Mouse (Mus musculus): ENCODE measurements around the gene 9230104L09Rik. TPM values are rescaled to one million over a fixed set of nuclear protein-coding genes. Genes with fewer than 3 reads are reported as not detected.

The 9230104L09Rik gene
- polyA plus RNA-seq, 1 experiment from 2014 or later, result 0.94 TPM

DNA sequence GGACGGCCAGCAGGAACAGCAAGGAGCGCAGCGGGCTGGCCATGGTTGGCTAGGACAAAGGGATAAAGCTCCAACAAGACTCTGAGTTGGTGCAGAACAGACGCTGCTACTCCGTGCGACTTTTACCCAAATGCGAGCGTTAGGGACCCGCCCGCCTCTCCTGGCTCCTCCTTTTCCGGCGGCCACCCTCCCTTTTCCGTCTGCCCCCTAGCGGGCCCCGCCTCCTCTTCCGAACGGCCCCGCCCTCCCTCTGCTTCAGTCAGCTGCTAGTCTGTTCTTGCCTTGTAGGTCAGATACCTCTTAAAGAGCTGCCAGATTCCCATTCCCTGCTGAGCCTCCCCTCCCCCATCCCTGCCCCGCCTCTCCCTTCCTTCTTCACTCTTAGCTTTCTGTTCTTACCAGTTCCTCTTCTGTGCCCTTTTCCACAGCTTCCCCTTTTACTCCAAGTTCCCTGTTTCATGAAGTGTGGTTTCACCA is 10.5 kb upstream of the 9230104L09Rik start, which contains the start of gene Cst3:
Gene Cst3 (minus strand): TSS at position 358 of the 477 bp plus-strand sequence.
- H3K9me3 ChIP-seq (ENCODE audit: low read length), result no peaks in the 10 kb centered on the region
- H3K27ac ChIP-seq (ENCODE audit: low read length), result peak within 1 kb of the TSS; percentile 94
- H3K4me1 ChIP-seq (ENCODE audit: insufficient read depth, low read depth, low read length), result peaks cover 22% of the 10 kb centered on the region; the same call in 1 of the 2 replicates
- H3K36me3 ChIP-seq (ENCODE audit: insufficient read depth, low read length), result peaks cover 4% of the 10 kb centered on the region; the same call in 1 of the 2 replicates
- peak within 1 kb of the TSS; percentile 89 for H3K4me2 ChIP-seq (replicated peaks; ENCODE audit: low read depth, low read length)
- ATAC-seq (peak; percentile 97), DNase-seq (ENCODE audit: low spot score) (peak; percentile 97)
- WGBS, result 1% methylated on average over 16 of the region's 19 CpGs
- peak within 1 kb of the TSS; percentile 80 for H3K9ac ChIP-seq (replicated peaks; ENCODE audit: low read depth)
- H3K4me3 ChIP-seq (ENCODE audit: low read depth, low read length), result peak within 1 kb of the TSS; percentile 91
- no peaks in the 10 kb centered on the region for H3K27me3 ChIP-seq (replicated peaks; ENCODE audit: insufficient read depth, low read length)
- TF ChIP-seq EP300 (IDR thresholded peaks at IDR 0.05) (0 out of 2 replicates have a peak, but pooled peaks have one; percentile 26), CTCF (IDR thresholded peaks at IDR 0.05) (peak; percentile 52)

DNA sequence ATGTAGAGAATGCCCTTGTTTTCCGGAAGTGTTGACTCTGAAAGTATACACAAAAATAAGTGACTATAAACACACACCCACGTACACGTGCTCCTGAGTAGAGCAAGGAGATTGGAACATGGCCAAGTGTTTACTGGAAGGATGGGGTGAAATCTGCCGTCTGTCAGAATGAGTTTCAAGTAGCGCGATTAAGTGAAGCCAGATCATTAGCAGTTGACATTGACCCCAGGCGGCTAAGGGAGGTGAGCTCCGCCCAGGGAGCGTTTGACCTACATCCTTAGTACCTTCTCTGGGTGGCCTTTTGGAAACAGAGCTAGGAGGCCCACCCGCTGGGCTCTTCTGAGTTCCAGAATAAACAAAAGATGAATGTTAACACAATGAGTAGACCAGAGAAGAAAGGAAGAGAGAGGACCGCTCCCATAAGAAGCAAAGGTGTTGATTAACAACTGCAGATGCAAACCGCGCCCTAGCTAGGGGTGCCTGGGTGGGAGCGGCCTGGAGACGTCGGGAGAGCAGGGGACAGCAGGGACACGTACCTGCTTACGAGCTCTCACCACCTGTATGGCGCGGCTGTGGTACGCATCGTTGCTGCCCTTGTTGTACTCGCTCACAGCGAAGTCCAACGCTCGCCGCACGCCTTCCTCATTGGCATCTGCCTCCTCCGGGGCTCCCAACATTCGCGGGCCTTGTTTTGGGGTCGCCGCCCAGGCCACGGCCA is 9.9 kb upstream of the 9230104L09Rik start:
- peak overlapping the region; percentile 91 for H3K4me3 ChIP-seq (ENCODE audit: low read depth, low read length)
- under 1% methylated on average over 31 of the region's 34 CpGs for WGBS
- peaks cover 4% of the 10 kb centered on the region; the same call in 1 of the 2 replicates for H3K36me3 ChIP-seq (ENCODE audit: insufficient read depth, low read length)
- H3K4me2 ChIP-seq (replicated peaks; ENCODE audit: low read depth, low read length), result peak overlapping the region; percentile 89
- peak overlapping the region; percentile 80 for H3K9ac ChIP-seq (replicated peaks; ENCODE audit: low read depth)
- no peaks in the 10 kb centered on the region for H3K9me3 ChIP-seq (ENCODE audit: low read length)
- DNase-seq (ENCODE audit: low spot score), result peak; percentile 71
- ATAC-seq, result peak; percentile 32
- no peaks in the 10 kb centered on the region for H3K27me3 ChIP-seq (replicated peaks; ENCODE audit: insufficient read depth, low read length)
- peaks cover 22% of the 10 kb centered on the region; the same call in 1 of the 2 replicates for H3K4me1 ChIP-seq (ENCODE audit: insufficient read depth, low read depth, low read length)
- TF ChIP-seq CTCF (IDR thresholded peaks at IDR 0.05) (no peak), EP300 (IDR thresholded peaks at IDR 0.05) (peak; percentile 55)
- H3K27ac ChIP-seq (ENCODE audit: low read length), result peak overlapping the region; percentile 94

GRCm38 (mm10) chr2:148874224-148874616 is 9.4 kb upstream of the 9230104L09Rik start:
- Histone ChIP-seq H3K4me3 (ENCODE audit: low read depth, low read length) (peak overlapping the region; percentile 91), H3K4me2 (replicated peaks; ENCODE audit: low read depth, low read length) (peak overlapping the region; percentile 89), H3K9ac (replicated peaks; ENCODE audit: low read depth) (peak overlapping the region; percentile 80; the same call in 1 of the 2 replicates), H3K27me3 (replicated peaks; ENCODE audit: insufficient read depth, low read length) (no peaks in the 10 kb centered on the region), H3K9me3 (ENCODE audit: low read length) (no peaks in the 10 kb centered on the region), H3K27ac (ENCODE audit: low read length) (peak overlapping the region; percentile 94; the same call in 1 of the 2 replicates), H3K36me3 (ENCODE audit: insufficient read depth, low read length) (peaks cover 4% of the 10 kb centered on the region; the same call in 1 of the 2 replicates), H3K4me1 (ENCODE audit: insufficient read depth, low read depth, low read length) (peaks cover 22% of the 10 kb centered on the region; the same call in 1 of the 2 replicates)
- no peak for DNase-seq (ENCODE audit: low spot score)
- TF ChIP-seq CTCF (IDR thresholded peaks at IDR 0.05) (no peak), EP300 (IDR thresholded peaks at IDR 0.05) (no peak)
- 12% methylated on average over 3 of the region's 3 CpGs for WGBS
- no peak for ATAC-seq

- no peaks in the 10 kb centered on the region for H3K9me3 ChIP-seq (ENCODE audit: low read length)
- no peaks in the 10 kb centered on the region for H3K27me3 ChIP-seq (replicated peaks; ENCODE audit: insufficient read depth, low read length)
- peaks cover 4% of the 10 kb centered on the region; the same call in 1 of the 2 replicates for H3K36me3 ChIP-seq (ENCODE audit: insufficient read depth, low read length)
- WGBS, result 27% methylated on average over 4 of the region's 4 CpGs
- H3K4me3 ChIP-seq (ENCODE audit: low read depth, low read length), result peak overlapping the region; percentile 91; the same call in 1 of the 2 replicates
- peak overlapping the region; percentile 89 for H3K4me2 ChIP-seq (replicated peaks; ENCODE audit: low read depth, low read length)
- no peak for TF ChIP-seq EP300 (IDR thresholded peaks at IDR 0.05)
- TF ChIP-seq CTCF (IDR thresholded peaks at IDR 0.05), result no peak
- DNase-seq (ENCODE audit: low spot score), result no peak
- no peak overlapping the region for H3K9ac ChIP-seq (replicated peaks; ENCODE audit: low read depth)
- 0 out of 2 replicates have a peak overlapping the region, but pooled peaks have one; percentile 14 for H3K27ac ChIP-seq (ENCODE audit: low read length)
- peaks cover 22% of the 10 kb centered on the region; the same call in 1 of the 2 replicates for H3K4me1 ChIP-seq (ENCODE audit: insufficient read depth, low read depth, low read length)
- ATAC-seq, result no peak
These were observed 8.0 kb upstream of the 9230104L09Rik start for GRCm38 (mm10) chr2:148872860-148873259.

DNA sequence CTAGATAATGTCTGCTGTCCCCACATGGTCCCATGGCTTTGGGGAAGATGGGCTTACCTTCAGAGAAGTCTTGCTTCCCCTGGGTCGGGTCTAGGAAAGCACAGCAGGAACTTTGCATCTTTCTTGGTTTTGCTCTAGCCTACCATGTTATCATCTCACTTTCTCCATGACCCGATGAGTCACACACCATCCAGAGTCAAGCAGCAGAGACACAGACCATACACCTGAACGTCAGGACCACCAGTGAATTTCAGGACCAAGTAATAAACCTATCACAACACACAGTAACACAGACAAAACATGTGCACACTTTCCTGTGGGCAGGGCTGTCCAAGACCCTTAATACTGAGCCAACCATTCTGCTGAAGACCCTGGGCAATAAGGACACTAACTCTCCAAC is 5.7 kb upstream of the 9230104L09Rik start:
- Histone ChIP-seq H3K36me3 (ENCODE audit: insufficient read depth, low read length) (peaks cover 4% of the 10 kb centered on the region; the same call in 1 of the 2 replicates), H3K9ac (replicated peaks; ENCODE audit: low read depth) (no peak overlapping the region), H3K4me1 (ENCODE audit: insufficient read depth, low read depth, low read length) (peaks cover 19% of the 10 kb centered on the region; the same call in 1 of the 2 replicates), H3K4me3 (ENCODE audit: low read depth, low read length) (no peak overlapping the region), H3K9me3 (ENCODE audit: low read length) (no peaks in the 10 kb centered on the region), H3K27me3 (replicated peaks; ENCODE audit: insufficient read depth, low read length) (no peaks in the 10 kb centered on the region), H3K4me2 (replicated peaks; ENCODE audit: low read depth, low read length) (no peak overlapping the region), H3K27ac (ENCODE audit: low read length) (no peak overlapping the region)
- ATAC-seq, result no peak
- WGBS, result 87% methylated on average over 3 of the region's 3 CpGs
- TF ChIP-seq EP300 (IDR thresholded peaks at IDR 0.05) (no peak), CTCF (IDR thresholded peaks at IDR 0.05) (no peak)
- peak; percentile 3 for DNase-seq (ENCODE audit: low spot score)

GRCm38 (mm10) chr2:148868959-148869358 is 4.1 kb upstream of the 9230104L09Rik start:
- Histone ChIP-seq H3K9ac (replicated peaks; ENCODE audit: low read depth) (no peak overlapping the region), H3K9me3 (ENCODE audit: low read length) (no peaks in the 10 kb centered on the region), H3K27ac (ENCODE audit: low read length) (no peak overlapping the region), H3K4me1 (ENCODE audit: insufficient read depth, low read depth, low read length) (peaks cover 13% of the 10 kb centered on the region; the same call in 1 of the 2 replicates), H3K4me2 (replicated peaks; ENCODE audit: low read depth, low read length) (no peak overlapping the region), H3K27me3 (replicated peaks; ENCODE audit: insufficient read depth, low read length) (no peaks in the 10 kb centered on the region), H3K36me3 (ENCODE audit: insufficient read depth, low read length) (peaks cover 4% of the 10 kb centered on the region; the same call in 1 of the 2 replicates), H3K4me3 (ENCODE audit: low read depth, low read length) (no peak overlapping the region)
- WGBS, result 43% methylated on average over 1 of the region's 1 CpGs
- no peak for ATAC-seq
- no peak for DNase-seq (ENCODE audit: low spot score)
- TF ChIP-seq CTCF (IDR thresholded peaks at IDR 0.05) (no peak), EP300 (IDR thresholded peaks at IDR 0.05) (no peak)
